Mouse (Mus musculus) cerebellum, adult 2 months (tissue): ENCODE measurements around the gene Cpa2. TPM values are rescaled to one million over a fixed set of nuclear protein-coding genes. Genes with fewer than 3 reads are reported as not detected.

ENCODE experiments used
- DNase-seq, 2 experiments: peaks; one replicate each; pipeline ENCODE4 v3.0.0; 2021
- H3K27ac ChIP-seq: fragments of 200-500 bp; 2 replicates; pipeline ENCODE4 v1.5.1; 2012; ENCODE audit warnings: low read length, control low read depth, inconsistent platforms; ENCODE audit not compliant: insufficient read depth
- H3K27me3 ChIP-seq: fragments of 200-500 bp; 2 replicates; pipeline ENCODE4 v1.6.1; 2012; ENCODE audit warnings: inconsistent platforms, mild to moderate bottlenecking, low read length, moderate library complexity; ENCODE audit not compliant: control insufficient read depth, insufficient read depth
- H3K4me1 ChIP-seq: fragments of 200-500 bp; 2 replicates; pipeline ENCODE4 v1.6.1; 2011; ENCODE audit warnings: low read length; ENCODE audit not compliant: control insufficient read depth, insufficient read depth
- H3K4me3 ChIP-seq: fragments of 200-500 bp; replicated peaks from 2 replicates; pipeline ENCODE3; 2011; ENCODE audit warnings: mild to moderate bottlenecking, low read depth, low read length, control low read depth; ENCODE audit not compliant: insufficient read depth
- CTCF ChIP-seq: fragments of 200-500 bp; IDR thresholded peaks from 2 replicates; pipeline ENCODE4 v1.5.1; 2011; ENCODE audit warnings: low read depth, mild to moderate bottlenecking, control low read depth, low read length, moderate library complexity, borderline replicate concordance; ENCODE audit not compliant: insufficient read depth
- POLR2A ChIP-seq: fragments of 200-500 bp; IDR thresholded peaks from 2 replicates; pipeline ENCODE4 v1.6.1; 2011; ENCODE audit warnings: low read length, control low read depth, borderline replicate concordance; ENCODE audit not compliant: insufficient read depth
- WGBS: fragments of 180-500 bp; shearing (Covaris S2); methylation state at CpG from one replicate; pipeline ENCODE4 v1.1.7; 2018; 5-methylcytosine and 5-hydroxymethylcytosine counted together
- polyA plus RNA-seq: library from polyadenylated mRNA; depleted of rRNA; stranded (reverse); fragments of >200 nt; gene quantifications from 2 replicates; pipeline ENCODE4 v1.2.3, GENCODE M21; 2012

The Cpa2 gene
- polyA plus RNA-seq, 1 experiment, result 7.7 TPM

- 52% methylated on average over 5 of the region's 5 CpGs for WGBS
- Histone ChIP-seq H3K4me3 (no peak overlapping the region), H3K27ac (no peak overlapping the region), H3K27me3 (no peaks in the 10 kb centered on the region), H3K4me1 (no peaks in the 10 kb centered on the region; the same call in 1 of the 2 replicates)
- no peak for TF ChIP-seq POLR2A
- no peak for TF ChIP-seq CTCF
- no peak for DNase-seq
These were observed 32.0 kb downstream of the Cpa2 start for GRCm38 (mm10) chr6:30573380-30573779.

DNA sequence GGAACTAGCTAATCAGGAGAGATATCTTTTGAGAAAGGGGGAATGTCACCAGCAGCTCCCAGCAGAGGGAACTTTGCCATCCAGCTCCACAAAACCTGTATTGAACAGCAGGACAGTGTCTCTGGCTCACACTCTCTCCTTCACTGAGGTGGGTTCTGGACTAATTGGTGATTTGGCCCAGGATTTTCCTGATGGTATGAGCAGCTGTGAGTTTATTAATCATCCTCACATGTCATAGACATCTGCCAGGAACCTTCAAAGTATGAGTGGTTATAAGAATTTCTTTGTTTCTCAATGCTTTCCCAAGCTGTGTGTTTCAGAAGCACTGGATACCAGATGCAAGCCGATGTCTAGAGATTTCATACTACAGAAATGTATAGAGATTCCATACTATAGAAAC, 33.6 kb downstream of the Cpa2 start:
- no peak overlapping the region for H3K4me3 ChIP-seq
- H3K27ac ChIP-seq, result no peak overlapping the region
- TF ChIP-seq POLR2A (no peak), CTCF (no peak)
- no peaks in the 10 kb centered on the region; the same call in 1 of the 2 replicates for H3K4me1 ChIP-seq
- DNase-seq, result no peak
- WGBS, result 72% methylated on average over 1 of the region's 1 CpGs
- no peaks in the 10 kb centered on the region for H3K27me3 ChIP-seq

- Histone ChIP-seq H3K4me3 (no peak overlapping the region), H3K27me3 (no peaks in the 10 kb centered on the region), H3K4me1 (no peaks in the 10 kb centered on the region; the same call in 1 of the 2 replicates), H3K27ac (no peak overlapping the region)
- no peak for TF ChIP-seq POLR2A
- TF ChIP-seq CTCF, result no peak
- 85% methylated on average over 17 of the region's 17 CpGs for WGBS
- DNase-seq, result no peak
These were observed 35.3 kb downstream of the Cpa2 start for GRCm38 (mm10) chr6:30576477-30577203.

DNA sequence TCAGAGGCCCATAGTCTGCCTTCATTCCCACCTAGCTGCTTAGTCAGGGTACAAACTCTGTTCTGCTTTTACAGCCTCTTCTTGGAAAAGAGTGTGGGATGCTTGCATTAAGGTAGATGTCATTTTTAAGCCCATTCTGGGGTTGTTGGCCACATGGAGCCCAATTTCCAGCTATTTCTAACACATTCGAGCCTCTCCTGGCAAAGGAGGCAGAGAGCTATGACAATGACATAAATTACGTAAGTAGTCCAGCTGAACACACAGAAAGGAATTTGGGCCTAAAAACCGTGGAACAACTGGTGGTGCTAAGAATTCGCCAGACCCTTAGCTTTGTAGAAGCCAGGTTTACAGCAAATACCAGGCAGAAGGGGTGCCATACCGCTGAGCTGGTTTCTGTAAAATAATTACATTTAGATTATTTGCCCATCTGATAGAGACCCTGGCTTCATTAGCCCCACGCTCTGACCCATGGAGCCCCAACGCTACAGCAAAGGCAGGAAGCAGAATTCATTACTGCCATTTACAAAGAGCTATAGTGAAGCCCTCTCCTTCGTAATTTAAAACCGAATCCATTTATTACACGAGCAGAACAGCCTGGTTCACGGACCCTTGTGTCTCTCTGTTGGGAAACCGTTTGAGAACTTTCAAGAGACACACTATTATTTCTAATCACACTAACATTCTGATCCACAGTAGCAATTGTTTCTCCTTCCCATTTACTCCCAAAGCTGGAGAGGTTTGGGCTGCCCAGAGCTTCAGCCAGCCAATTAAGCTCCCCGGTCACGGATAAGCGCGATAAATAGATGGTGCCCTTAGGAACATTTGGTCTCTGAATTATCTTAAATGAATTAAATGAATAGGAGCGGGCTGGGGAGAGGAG, 38.8 kb downstream of the Cpa2 start:
- no peaks in the 10 kb centered on the region for H3K4me1 ChIP-seq
- no peak overlapping the region for H3K4me3 ChIP-seq
- TF ChIP-seq CTCF (no peak), POLR2A (no peak)
- DNase-seq, result no peak
- WGBS, result 72% methylated on average over 17 of the region's 17 CpGs
- no peaks in the 10 kb centered on the region for H3K27me3 ChIP-seq
- no peak overlapping the region for H3K27ac ChIP-seq

DNA sequence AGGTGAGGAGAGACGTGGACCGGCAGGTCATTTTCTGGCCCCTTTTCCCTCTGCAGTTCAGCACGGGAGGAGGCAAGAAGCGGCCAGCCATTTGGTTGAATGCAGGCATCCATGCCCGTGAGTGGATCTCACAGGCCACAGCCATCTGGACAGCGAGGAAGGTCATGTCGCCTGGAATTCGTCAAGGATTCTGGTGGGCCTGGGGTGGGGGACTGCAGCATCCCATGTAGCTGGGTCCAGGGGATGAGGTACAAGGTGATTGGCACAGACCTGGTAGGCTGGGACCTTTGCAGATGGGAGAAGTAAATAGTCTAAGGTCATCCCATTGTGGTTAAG, 39.4 kb downstream of the Cpa2 start:
- H3K4me1 ChIP-seq, result no peaks in the 10 kb centered on the region
- no peak for TF ChIP-seq POLR2A
- TF ChIP-seq CTCF, result no peak
- H3K27ac ChIP-seq, result no peak overlapping the region
- H3K4me3 ChIP-seq, result no peak overlapping the region
- H3K27me3 ChIP-seq, result no peaks in the 10 kb centered on the region
- DNase-seq, result no peak
- WGBS, result 27% methylated on average over 8 of the region's 8 CpGs

DNA sequence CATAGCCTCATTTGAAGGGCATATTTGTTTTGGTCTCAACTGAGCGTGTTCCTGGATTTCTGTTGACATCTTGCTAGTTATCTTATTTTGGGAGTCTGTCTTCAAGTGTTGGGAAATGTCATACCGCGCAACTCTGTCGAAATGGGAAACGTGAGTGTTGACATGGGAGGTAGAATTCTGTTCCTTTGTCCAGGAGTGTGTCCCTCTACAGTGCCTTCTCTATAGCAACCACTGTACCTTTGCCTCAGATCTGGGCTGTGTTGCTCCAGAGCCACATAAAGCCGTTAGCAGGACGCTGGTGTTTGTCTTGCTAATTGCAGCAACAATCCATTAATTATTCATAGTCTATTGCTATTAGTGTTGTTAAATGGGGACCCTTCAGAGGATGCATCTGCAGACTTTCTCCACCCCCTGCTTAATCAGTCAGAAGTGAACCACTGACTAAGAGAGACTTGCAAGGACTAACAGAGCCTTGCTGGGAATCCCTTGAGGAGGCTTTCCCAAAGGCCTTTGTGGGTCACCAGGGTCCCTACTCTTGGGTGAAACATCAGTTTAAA, 45.6 kb downstream of the Cpa2 start:
- no peaks in the 10 kb centered on the region for H3K4me1 ChIP-seq
- no peak overlapping the region for H3K27ac ChIP-seq
- H3K4me3 ChIP-seq, result no peak overlapping the region
- H3K27me3 ChIP-seq, result no peaks in the 10 kb centered on the region
- no peak for DNase-seq
- no peak for TF ChIP-seq POLR2A
- no peak for TF ChIP-seq CTCF
- WGBS, result 87% methylated on average over 7 of the region's 7 CpGs

GRCm38 (mm10) chr6:30589819-30590218, 48.4 kb downstream of the Cpa2 start:
- 65% methylated on average over 2 of the region's 2 CpGs for WGBS
- DNase-seq, result no peak
- H3K27ac ChIP-seq, result no peak overlapping the region
- H3K4me1 ChIP-seq, result no peaks in the 10 kb centered on the region
- no peak for TF ChIP-seq POLR2A
- no peak for TF ChIP-seq CTCF
- H3K4me3 ChIP-seq, result no peak overlapping the region
- H3K27me3 ChIP-seq, result no peaks in the 10 kb centered on the region

GRCm38 (mm10) chr6:30591851-30592404, 50.5 kb downstream of the Cpa2 start:
- H3K27ac ChIP-seq, result no peak overlapping the region

More at GRCm38 (mm10) chr6:30591851-30592404, 50.5 kb downstream of the Cpa2 start:
- DNase-seq, result no peak
- Histone ChIP-seq H3K4me1 (no peaks in the 10 kb centered on the region), H3K4me3 (no peak overlapping the region), H3K27me3 (no peaks in the 10 kb centered on the region)
- whole genome bisulfite sequencing, result 63% methylated on average over 5 of the region's 5 CpGs
- TF ChIP-seq CTCF, result no peak
